Mouse (Mus musculus): ENCODE results near the gene Adam19. TPM values are rescaled to one million over a fixed set of nuclear protein-coding genes. Genes with fewer than 3 reads are reported as not detected.

Gene Adam19
- total and polyA plus RNA-seq, 2 experiments from 2014 or later, result 15.8 to 67.9 TPM

- H3K9me3 ChIP-seq (replicated peaks; ENCODE audit: control insufficient read depth, low read length), result no peaks in the 10 kb centered on the region
- DNase-seq (ENCODE audit: low spot score) (no peak), ATAC-seq (ENCODE audit: insufficient read depth, low read depth) (no peak)
- no peak overlapping the region for H3K9ac ChIP-seq (replicated peaks; ENCODE audit: low read depth, low read length)
- WGBS, result 46% methylated on average over 11 of the region's 11 CpGs
- H3K27me3 ChIP-seq (ENCODE audit: control insufficient read depth, insufficient read depth, low read length), result no peaks in the 10 kb centered on the region
- peaks cover 81% of the 10 kb centered on the region for H3K4me1 ChIP-seq (ENCODE audit: control insufficient read depth, insufficient read depth)
- TF ChIP-seq EP300 (IDR thresholded peaks at IDR 0.05; ENCODE audit: low read depth), result no peak
- no peak for TF ChIP-seq CTCF (IDR thresholded peaks at IDR 0.05; ENCODE audit: low read depth)
- H3K4me3 ChIP-seq (ENCODE audit: low read depth, low read length), result no peak overlapping the region
- H3K36me3 ChIP-seq (replicated peaks; ENCODE audit: control insufficient read depth, insufficient read depth, low read length), result peaks cover 19% of the 10 kb centered on the region
- no peak overlapping the region for H3K4me2 ChIP-seq (ENCODE audit: low read depth, low read length)
- peak overlapping the region; percentile 86 for H3K27ac ChIP-seq (ENCODE audit: low read depth)
Measured at GRCm38 (mm10) chr11:46083835-46084444, 28.1 kb downstream of the Adam19 start.

- TF ChIP-seq EP300 (IDR thresholded peaks at IDR 0.05; ENCODE audit: low read depth) (peak; percentile 52; the same call in 1 of the 2 replicates), CTCF (IDR thresholded peaks at IDR 0.05; ENCODE audit: low read depth) (no peak)
- no peak overlapping the region for H3K4me3 ChIP-seq (ENCODE audit: low read depth, low read length)
- H3K4me2 ChIP-seq (ENCODE audit: low read depth, low read length), result no peak overlapping the region
- H3K9ac ChIP-seq (replicated peaks; ENCODE audit: low read depth, low read length), result no peak overlapping the region
- ATAC-seq (ENCODE audit: insufficient read depth, low read depth) (0 out of 2 replicates have a peak, but pooled peaks have one; percentile 20), DNase-seq (ENCODE audit: low spot score) (no peak)
- peaks cover 87% of the 10 kb centered on the region for H3K4me1 ChIP-seq (ENCODE audit: control insufficient read depth, insufficient read depth)
- peak overlapping the region; percentile 86 for H3K27ac ChIP-seq (ENCODE audit: low read depth)
- no peaks in the 10 kb centered on the region for H3K9me3 ChIP-seq (replicated peaks; ENCODE audit: control insufficient read depth, low read length)
- 58% methylated on average over 3 of the region's 3 CpGs for WGBS
- H3K36me3 ChIP-seq (replicated peaks; ENCODE audit: control insufficient read depth, insufficient read depth, low read length), result peaks cover 17% of the 10 kb centered on the region
- no peaks in the 10 kb centered on the region for H3K27me3 ChIP-seq (ENCODE audit: control insufficient read depth, insufficient read depth, low read length)
Measured at GRCm38 (mm10) chr11:46084568-46084967, 28.8 kb downstream of the Adam19 start.

GRCm38 (mm10) chr11:46085398-46086163 is 29.8 kb downstream of the Adam19 start:
- H3K27me3 ChIP-seq (ENCODE audit: control insufficient read depth, insufficient read depth, low read length), result no peaks in the 10 kb centered on the region
- peaks cover 13% of the 10 kb centered on the region; the same call in 1 of the 2 replicates for H3K36me3 ChIP-seq (replicated peaks; ENCODE audit: control insufficient read depth, insufficient read depth, low read length)
- DNase-seq (ENCODE audit: low spot score), result no peak
- H3K4me1 ChIP-seq (ENCODE audit: control insufficient read depth, insufficient read depth), result peaks cover 91% of the 10 kb centered on the region
- no peak overlapping the region for H3K9ac ChIP-seq (replicated peaks; ENCODE audit: low read depth, low read length)
- H3K9me3 ChIP-seq (replicated peaks; ENCODE audit: control insufficient read depth, low read length), result no peaks in the 10 kb centered on the region
- H3K4me3 ChIP-seq (ENCODE audit: low read depth, low read length), result no peak overlapping the region
- peak overlapping the region; percentile 86 for H3K27ac ChIP-seq (ENCODE audit: low read depth)
- no peak for TF ChIP-seq CTCF (IDR thresholded peaks at IDR 0.05; ENCODE audit: low read depth)
- no peak for TF ChIP-seq EP300 (IDR thresholded peaks at IDR 0.05; ENCODE audit: low read depth)
- WGBS, result 48% methylated on average over 10 of the region's 10 CpGs
- H3K4me2 ChIP-seq (ENCODE audit: low read depth, low read length), result no peak overlapping the region
- ATAC-seq (ENCODE audit: insufficient read depth, low read depth), result peak; percentile 66

GRCm38 (mm10) chr11:46086446-46086845 is 30.7 kb downstream of the Adam19 start:
- H3K27me3 ChIP-seq (ENCODE audit: control insufficient read depth, insufficient read depth, low read length), result no peaks in the 10 kb centered on the region
- no peak overlapping the region for H3K4me2 ChIP-seq (ENCODE audit: low read depth, low read length)
- H3K4me1 ChIP-seq (ENCODE audit: control insufficient read depth, insufficient read depth), result peaks cover 91% of the 10 kb centered on the region
- no peak overlapping the region for H3K4me3 ChIP-seq (ENCODE audit: low read depth, low read length)
- peak overlapping the region; percentile 63 for H3K27ac ChIP-seq (ENCODE audit: low read depth)
- no peaks in the 10 kb centered on the region for H3K9me3 ChIP-seq (replicated peaks; ENCODE audit: control insufficient read depth, low read length)
- H3K9ac ChIP-seq (replicated peaks; ENCODE audit: low read depth, low read length), result no peak overlapping the region
- no peak for DNase-seq (ENCODE audit: low spot score)
- H3K36me3 ChIP-seq (replicated peaks; ENCODE audit: control insufficient read depth, insufficient read depth, low read length), result peaks cover 13% of the 10 kb centered on the region; the same call in 1 of the 2 replicates
- TF ChIP-seq EP300 (IDR thresholded peaks at IDR 0.05; ENCODE audit: low read depth) (no peak), CTCF (IDR thresholded peaks at IDR 0.05; ENCODE audit: low read depth) (no peak)
- ATAC-seq (ENCODE audit: insufficient read depth, low read depth), result no peak
- 85% methylated on average over 3 of the region's 3 CpGs for WGBS

GRCm38 (mm10) chr11:46089081-46089713 is 33.4 kb downstream of the Adam19 start:
- WGBS, result 49% methylated on average over 4 of the region's 4 CpGs
- DNase-seq (ENCODE audit: low spot score) (no peak), ATAC-seq (ENCODE audit: insufficient read depth, low read depth) (peak; percentile 8; the same call in 1 of the 2 replicates)
- no peak for TF ChIP-seq EP300 (IDR thresholded peaks at IDR 0.05; ENCODE audit: low read depth)
- TF ChIP-seq CTCF (IDR thresholded peaks at IDR 0.05; ENCODE audit: low read depth), result no peak
- peaks cover 72% of the 10 kb centered on the region for H3K4me1 ChIP-seq (ENCODE audit: control insufficient read depth, insufficient read depth)
- no peaks in the 10 kb centered on the region for H3K27me3 ChIP-seq (ENCODE audit: control insufficient read depth, insufficient read depth, low read length)
- no peak overlapping the region for H3K4me3 ChIP-seq (ENCODE audit: low read depth, low read length)
- H3K4me2 ChIP-seq (ENCODE audit: low read depth, low read length), result no peak overlapping the region
- peaks cover 9% of the 10 kb centered on the region for H3K36me3 ChIP-seq (replicated peaks; ENCODE audit: control insufficient read depth, insufficient read depth, low read length)
- no peak overlapping the region for H3K9ac ChIP-seq (replicated peaks; ENCODE audit: low read depth, low read length)
- H3K9me3 ChIP-seq (replicated peaks; ENCODE audit: control insufficient read depth, low read length), result no peaks in the 10 kb centered on the region
- H3K27ac ChIP-seq (ENCODE audit: low read depth), result peak overlapping the region; percentile 68
